Comparison of ENCODE assay signal across 22 mouse cellular contexts in the genomic region with DNA sequence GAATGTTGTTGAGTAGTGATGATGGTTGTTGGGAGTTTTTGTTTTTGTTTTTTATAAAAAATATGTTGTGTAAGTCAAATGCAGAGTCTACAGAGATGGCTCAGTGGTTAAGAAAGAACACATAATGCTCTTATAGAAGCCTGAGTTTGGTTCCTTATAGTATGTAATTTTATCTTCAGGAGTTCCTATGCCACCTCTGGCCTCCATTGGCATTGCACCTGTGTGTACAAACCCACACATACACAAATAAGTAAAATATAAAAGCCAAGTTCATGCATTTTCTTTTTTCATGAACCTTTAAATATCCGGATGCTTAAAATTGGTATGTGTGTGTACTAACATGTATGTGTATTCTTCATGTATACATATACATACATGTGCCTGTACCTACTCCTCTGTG. TPM values are rescaled to one million over a fixed set of nuclear protein-coding genes. Genes with fewer than 3 reads are reported as not detected.
"Had no signal": no experiment of that assay in that cellular context is flagged by ENCODE, and none has a peak within 500 bp of the region (broad histone marks: within the 10 kb centered on the region; RNA-seq: fewer than 3 reads in every experiment).

No protein-coding gene starts in this region.

- H3K27me3 ChIP-seq: limb, embryonic 12.5 days; limb, embryonic 15.5 days; liver, embryonic 12.5 days; liver, embryonic 15.5 days; midbrain, embryonic 12.5 days; neural tube, embryonic 12.5 days; neural tube, embryonic 15.5 days; stomach, embryonic 15.5 days had no signal

- H3K4me2 ChIP-seq: limb, embryonic 12.5 days; limb, embryonic 15.5 days; liver, embryonic 12.5 days; liver, embryonic 15.5 days; midbrain, embryonic 12.5 days; neural tube, embryonic 12.5 days; neural tube, embryonic 15.5 days; stomach, embryonic 15.5 days had no signal

- H3K4me1 ChIP-seq: limb, embryonic 12.5 days; limb, embryonic 15.5 days; liver, embryonic 12.5 days; liver, embryonic 15.5 days; midbrain, embryonic 12.5 days; neural tube, embryonic 12.5 days; neural tube, embryonic 15.5 days; stomach, embryonic 15.5 days had no signal

- H3K9me3 ChIP-seq: limb, embryonic 12.5 days; limb, embryonic 15.5 days; liver, embryonic 12.5 days; liver, embryonic 15.5 days; midbrain, embryonic 12.5 days; neural tube, embryonic 12.5 days; neural tube, embryonic 15.5 days; stomach, embryonic 15.5 days had no signal

- ATAC-seq: liver, embryonic 12.5 days; lung, postnatal 0 days; midbrain, embryonic 16.5 days had no signal

- H3K9ac ChIP-seq: limb, embryonic 12.5 days; limb, embryonic 15.5 days; liver, embryonic 12.5 days; liver, embryonic 15.5 days; midbrain, embryonic 12.5 days; neural tube, embryonic 12.5 days; neural tube, embryonic 15.5 days; stomach, embryonic 15.5 days had no signal

- DNase-seq: kidney, adult 18-20 months; kidney, postnatal 10 days; kidney, postnatal 36 days; layer of hippocampus, adult 9-11 months; left cerebral cortex, postnatal 4 days; lung, adult 18-20 months; retina, postnatal 1 day; right cerebral cortex, postnatal 25 days; spleen, adult 18-20 months; thymus, postnatal 25 days had no signal

- H3K4me3 ChIP-seq: limb, embryonic 12.5 days; limb, embryonic 15.5 days; liver, embryonic 12.5 days; liver, embryonic 15.5 days; midbrain, embryonic 12.5 days; neural tube, embryonic 12.5 days; neural tube, embryonic 15.5 days; stomach, embryonic 15.5 days had no signal

- H3K27ac ChIP-seq: limb, embryonic 12.5 days; limb, embryonic 15.5 days; liver, embryonic 12.5 days; liver, embryonic 15.5 days; macrophage; midbrain, embryonic 12.5 days; neural tube, embryonic 12.5 days; neural tube, embryonic 15.5 days; stomach, embryonic 15.5 days had no signal

RNA-seq across cellular contexts. Expression of a gene that starts 22.9 kb away (rescaled TPM):
- total RNA-seq: megakaryocyte, adult 5-6 weeks had no signal
